24 mouse cellular contexts compared by ENCODE assay signal in the genomic region with DNA sequence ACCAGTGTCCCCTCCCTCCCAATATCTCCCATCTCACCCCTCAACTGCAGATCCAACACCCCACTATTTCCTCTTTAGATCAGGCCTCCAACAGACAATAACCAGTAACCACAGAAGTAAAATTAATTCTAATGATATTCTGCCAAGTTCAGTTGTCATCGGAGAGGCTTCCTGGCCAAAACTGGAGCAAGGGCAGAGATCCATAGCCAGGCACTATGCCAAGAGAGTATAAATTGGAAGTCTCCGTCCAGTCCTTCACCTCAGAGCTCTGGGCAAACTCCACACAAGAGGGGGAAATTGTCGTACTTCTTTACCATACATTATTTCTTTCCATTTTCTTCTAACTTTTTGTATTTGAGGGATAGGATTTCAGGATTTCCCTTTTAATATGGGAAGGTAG.
DNase-seq lines count a peak whose midpoint lies in the region; ATAC-seq and TF ChIP-seq lines count a peak whose summit lies in the region.
"Had no signal": no experiment of that assay in that cellular context is flagged by ENCODE, and none has a peak within 500 bp of the region (broad histone marks: within the 10 kb centered on the region; RNA-seq: fewer than 3 reads in every experiment).

No protein-coding gene starts in this region.

- no peak overlapping the region for H3K27ac ChIP-seq in lung, embryonic 14.5 days (ENCODE audit: low read depth)
- H3K27ac ChIP-seq: embryonic facial prominence, embryonic 15.5 days; forebrain, embryonic 15.5 days; hindbrain, embryonic 12.5 days; kidney, postnatal 0 days; limb, embryonic 15.5 days; liver, embryonic 15.5 days; midbrain, embryonic 10.5 days had no signal

- no peak overlapping the region for H3K4me3 ChIP-seq in lung, embryonic 14.5 days (ENCODE audit: low read depth, low read length)
- H3K4me3 ChIP-seq: embryonic facial prominence, embryonic 15.5 days; forebrain, embryonic 15.5 days; heart, embryonic 12.5 days; hindbrain, embryonic 12.5 days; limb, embryonic 15.5 days; liver, embryonic 15.5 days; midbrain, embryonic 10.5 days had no signal

- peak; percentile 2 for DNase-seq in lung, embryonic 14.5 days
- no peak for DNase-seq in lung, postnatal 36 days
- DNase-seq in cerebellum, adult 11-12 months = peak; percentile 14
- peak; percentile 21 for DNase-seq in cerebellum, adult 9-11 months
- no peak for DNase-seq in ovary, postnatal 36 days (ENCODE audit: low spot score)
- no peak for DNase-seq in thymus, postnatal 25 days
- DNase-seq: adrenal gland, postnatal 36 days; gastrocnemius, postnatal 10 days; heart, postnatal 10 days; kidney, adult 2 months; layer of hippocampus, adult 9-11 months; right cerebral cortex, postnatal 25 days; thymus, postnatal 14 days had no signal

- no peak overlapping the region for H3K4me2 ChIP-seq in lung, embryonic 14.5 days
- H3K4me2 ChIP-seq: embryonic facial prominence, embryonic 15.5 days; forebrain, embryonic 15.5 days; heart, embryonic 12.5 days; hindbrain, embryonic 12.5 days; limb, embryonic 15.5 days; liver, embryonic 15.5 days had no signal

- no peak for ATAC-seq in lung, embryonic 14.5 days (ENCODE audit: insufficient read depth)
- ATAC-seq in activated CD4-positive, CD25-positive, alpha-beta regulatory T cell, adult 4 months = no peak
- ATAC-seq: forebrain, embryonic 15.5 days; inflammation-experienced regulatory T-cells, adult 6 months; lung, postnatal 0 days had no signal

- no peak overlapping the region for H3K9ac ChIP-seq in lung, embryonic 14.5 days
- H3K9ac ChIP-seq: embryonic facial prominence, embryonic 15.5 days; forebrain, embryonic 15.5 days; heart, embryonic 12.5 days; hindbrain, embryonic 12.5 days; limb, embryonic 15.5 days; liver, embryonic 15.5 days had no signal

- no peak for TF ChIP-seq CTCF in lung, embryonic 14.5 days (IDR thresholded peaks at IDR 0.05; ENCODE audit: low read depth)

- no peaks in the 10 kb centered on the region for H3K9me3 ChIP-seq in lung, embryonic 14.5 days (ENCODE audit: low read depth, low read length)
- H3K9me3 ChIP-seq: embryonic facial prominence, embryonic 15.5 days; forebrain, embryonic 15.5 days; hindbrain, embryonic 12.5 days; limb, embryonic 15.5 days; liver, embryonic 15.5 days; midbrain, embryonic 10.5 days had no signal

- H3K27me3 ChIP-seq in lung, embryonic 14.5 days (ENCODE audit: insufficient read depth, low read length) = no peaks in the 10 kb centered on the region
- H3K27me3 ChIP-seq: embryonic facial prominence, embryonic 15.5 days; forebrain, embryonic 15.5 days; heart, embryonic 12.5 days; hindbrain, embryonic 12.5 days; limb, embryonic 15.5 days; liver, embryonic 15.5 days had no signal

- H3K4me1 ChIP-seq in lung, embryonic 14.5 days (ENCODE audit: insufficient read depth) = no peaks in the 10 kb centered on the region
- H3K4me1 ChIP-seq: embryonic facial prominence, embryonic 15.5 days; forebrain, embryonic 15.5 days; heart, embryonic 12.5 days; hindbrain, embryonic 12.5 days; limb, embryonic 15.5 days; liver, embryonic 15.5 days; midbrain, embryonic 10.5 days had no signal

- no peaks in the 10 kb centered on the region for H3K36me3 ChIP-seq in lung, embryonic 14.5 days (ENCODE audit: insufficient read depth)
- H3K36me3 ChIP-seq: embryonic facial prominence, embryonic 15.5 days; forebrain, embryonic 15.5 days; heart, embryonic 12.5 days; hindbrain, embryonic 12.5 days; limb, embryonic 15.5 days; liver, embryonic 15.5 days; midbrain, embryonic 10.5 days had no signal

- 71% methylated on average over 3 of the region's 3 CpGs for WGBS in lung, embryonic 14.5 days

Comparison
In these comparisons a context has a peak if more than half of its experiments do, and no peak if none do; other contexts are left out.
1. DNase-seq: peak in lung, embryonic 14.5 days (single experiment), cerebellum, adult 11-12 months (single experiment) and cerebellum, adult 9-11 months (single experiment); none in lung, postnatal 36 days (single experiment), ovary, postnatal 36 days (single experiment) and thymus, postnatal 25 days (single experiment).